Mouse (Mus musculus): ENCODE data around the gene Pramel7.
A peak's percentile ranks its signal among the peaks of the same experiment; 100 is the strongest.
"Not testable (repeated sequence)": the region's sequence is repeated elsewhere in the genome, so short reads cannot be mapped to it uniquely, and the experiment has no call there.

Pramel7 gene

GRCm38 (mm10) chr2:87496993-87497392 lies at the start of gene Pramel7:
Gene Pramel7 (minus strand): TSS chr2:87497093.
- DNase-seq (ENCODE audit: low spot score), result not testable (repeated sequence)

GRCm38 (mm10) chr2:87545442-87545841 lies 48.5 kb upstream of the Pramel7 start, which contains the start of gene Olfr1128:
Gene Olfr1128 (minus strand): TSS chr2:87545542.
- DNase-seq (ENCODE audit: low spot score), result no peak

- DNase-seq (ENCODE audit: low spot score), result no peak
Measured at GRCm38 (mm10) chr2:87534826-87535225, 37.9 kb upstream of the Pramel7 start.

- no peak for DNase-seq (ENCODE audit: low spot score)
Measured at GRCm38 (mm10) chr2:87531496-87531895, 34.6 kb upstream of the Pramel7 start, which contains the start of gene Olfr153. Gene Olfr153 (plus strand): TSS chr2:87531796.

- peak; percentile 3 for DNase-seq (ENCODE audit: low spot score)
Measured at GRCm38 (mm10) chr2:87525899-87526616, 29.2 kb upstream of the Pramel7 start.

- no peak for DNase-seq (ENCODE audit: low spot score)
Measured at GRCm38 (mm10) chr2:87520651-87521050, 23.8 kb upstream of the Pramel7 start.

GRCm38 (mm10) chr2:87516581-87516980 lies 19.7 kb upstream of the Pramel7 start:
- no peak for DNase-seq (ENCODE audit: low spot score)

GRCm38 (mm10) chr2:87515457-87516060 lies 18.7 kb upstream of the Pramel7 start:
- no peak for DNase-seq (ENCODE audit: low spot score)

- DNase-seq (ENCODE audit: low spot score), result no peak
Measured at GRCm38 (mm10) chr2:87515046-87515445, 18.2 kb upstream of the Pramel7 start.

- DNase-seq (ENCODE audit: low spot score), result no peak
Measured at GRCm38 (mm10) chr2:87506265-87506664, 9.4 kb upstream of the Pramel7 start, which contains the start of gene Pramel6. Gene Pramel6 (plus strand): TSS chr2:87506565.

GRCm38 (mm10) chr2:87482276-87482675 lies 14.6 kb downstream of the Pramel7 start:
- no peak for DNase-seq (ENCODE audit: low spot score)

- no peak for DNase-seq (ENCODE audit: low spot score)
Measured at GRCm38 (mm10) chr2:87481158-87481557, 15.7 kb downstream of the Pramel7 start.

GRCm38 (mm10) chr2:87480207-87480606 lies 16.7 kb downstream of the Pramel7 start:
- DNase-seq (ENCODE audit: low spot score), result no peak

GRCm38 (mm10) chr2:87461769-87462168 lies 35.1 kb downstream of the Pramel7 start:
- DNase-seq (ENCODE audit: low spot score), result no peak

- DNase-seq (ENCODE audit: low spot score), result no peak
Measured at GRCm38 (mm10) chr2:87453662-87454061, 43.2 kb downstream of the Pramel7 start, which contains the start of gene Olfr1126. Gene Olfr1126 (plus strand): TSS chr2:87453962.

Measured in ovary, postnatal 36 days (tissue).